Mouse (Mus musculus) midbrain, postnatal 0 days (tissue): ENCODE measurements around the gene Chst4. TPM values are rescaled to one million over a fixed set of nuclear protein-coding genes. Genes with fewer than 3 reads are reported as not detected.
A peak's percentile ranks its signal among the peaks of the same experiment; 100 is the strongest.

Experiments
- ATAC-seq: fragments of 200-750 bp; cut with Nextera tagmentation; 2 replicates; pipeline ENCODE4 v1.8.0; 2017; ENCODE audit warnings: moderate number of reproducible peaks, mild to moderate bottlenecking, moderate TSS enrichment, moderate library complexity; ENCODE audit not compliant: low FRiP score
- DNase-seq: peaks from one replicate; pipeline ENCODE4 v3.0.0-alpha.2; 2015; ENCODE audit warnings: low spot score
- H3K27ac ChIP-seq: fragments of 300-500 bp; sonication (generic); 2 replicates; pipeline ENCODE4 v1.5.1; 2014; ENCODE audit warnings: low read depth, mild to moderate bottlenecking, low read length, mixed read lengths
- H3K27me3 ChIP-seq: fragments of 300-500 bp; sonication (generic); 2 replicates; pipeline ENCODE4 v1.6.1; 2014; ENCODE audit warnings: low read length, control low read depth, mixed read lengths; ENCODE audit not compliant: insufficient read depth
- H3K36me3 ChIP-seq: fragments of 300-500 bp; sonication (generic); 2 replicates; pipeline ENCODE4 v1.6.1; 2014; ENCODE audit warnings: low read length, control low read depth, mixed read lengths; ENCODE audit not compliant: insufficient read depth
- H3K4me1 ChIP-seq: fragments of 300-500 bp; sonication (generic); 2 replicates; pipeline ENCODE4 v1.6.1; 2014; ENCODE audit warnings: mild to moderate bottlenecking, control low read depth, antibody characterized with exemption, low read length, mixed read lengths; ENCODE audit not compliant: insufficient read depth
- H3K4me2 ChIP-seq: fragments of 300-500 bp; sonication (generic); 2 replicates; pipeline ENCODE4 v1.6.1; 2014; ENCODE audit warnings: low read depth, mild to moderate bottlenecking, low read length, mixed read lengths; ENCODE audit not compliant: poor library complexity, severe bottlenecking
- H3K4me3 ChIP-seq: fragments of 300-500 bp; sonication (generic); 2 replicates; pipeline ENCODE4 v1.5.1; 2014; ENCODE audit warnings: low read depth, mild to moderate bottlenecking, low read length, moderate library complexity
- H3K9ac ChIP-seq: fragments of 300-500 bp; sonication (generic); replicated peaks from 2 replicates; pipeline ENCODE4 v1.6.1; 2014; ENCODE audit warnings: mild to moderate bottlenecking, low read length, moderate library complexity, mixed read lengths; ENCODE audit not compliant: poor library complexity, severe bottlenecking
- H3K9me3 ChIP-seq: fragments of 300-500 bp; sonication (generic); 2 replicates; pipeline ENCODE4 v1.6.1; 2016; ENCODE audit warnings: low read length, control low read depth
- CTCF ChIP-seq: IDR thresholded peaks from 2 replicates; pipeline ENCODE4 v1.5.1; 2016; ENCODE audit warnings: antibody characterized with exemption, mild to moderate bottlenecking
- WGBS: fragments of 180-500 bp; shearing (Covaris S2); extraction: QIAGEN DNeasy Blood & Tissue Kit; methylation state at CpG from one replicate; pipeline ENCODE4 v1.1.7; 2014; 5-methylcytosine and 5-hydroxymethylcytosine counted together
- polyA plus RNA-seq: library from polyadenylated mRNA; unstranded; fragments of >200 nt; fragmentation: Nextera tagmentation; extraction: Ambion mirVana; gene quantifications from 2 replicates; pipeline ENCODE4 v1.2.1, GENCODE M21; 2015
- total RNA-seq: library from RNA; depleted of rRNA; stranded (reverse); fragments of >200 nt; gene quantifications from 2 replicates; pipeline ENCODE4 v1.2.3, GENCODE M21; 2014

Gene Chst4
- total and polyA plus RNA-seq, 2 experiments from 2014 or later: not detected

- H3K4me3 ChIP-seq: no peak overlapping the region
- peaks cover 3% of the 10 kb centered on the region; the same call in 1 of the 2 replicates for H3K4me1 ChIP-seq
- no peak for ATAC-seq
- no peak overlapping the region for H3K9ac ChIP-seq
- TF ChIP-seq CTCF: peak; percentile 59
- no peaks in the 10 kb centered on the region for H3K27me3 ChIP-seq
- H3K9me3 ChIP-seq: no peaks in the 10 kb centered on the region
- no peaks in the 10 kb centered on the region for H3K36me3 ChIP-seq
- peak; percentile 24 for DNase-seq
- WGBS: 34% methylated on average over 9 of the region's 9 CpGs
- no peak overlapping the region for H3K4me2 ChIP-seq
- H3K27ac ChIP-seq: no peak overlapping the region
Measured at GRCm38 (mm10) chr8:110002953-110003352, 36.6 kb downstream of the Chst4 start.

- WGBS: 88% methylated on average over 10 of the region's 10 CpGs
- H3K4me2 ChIP-seq: no peak overlapping the region
- no peaks in the 10 kb centered on the region for H3K27me3 ChIP-seq
- no peaks in the 10 kb centered on the region for H3K36me3 ChIP-seq
- H3K27ac ChIP-seq: no peak overlapping the region
- H3K4me1 ChIP-seq: no peaks in the 10 kb centered on the region
- no peak overlapping the region for H3K9ac ChIP-seq
- TF ChIP-seq CTCF: no peak
- ATAC-seq (no peak), DNase-seq (no peak)
- no peaks in the 10 kb centered on the region for H3K9me3 ChIP-seq
- H3K4me3 ChIP-seq: no peak overlapping the region
Measured at GRCm38 (mm10) chr8:109999974-110000373, 39.6 kb downstream of the Chst4 start.

GRCm38 (mm10) chr8:109998066-109998465, 41.5 kb downstream of the Chst4 start:
- no peaks in the 10 kb centered on the region for H3K4me1 ChIP-seq
- ATAC-seq (no peak), DNase-seq (no peak)
- H3K9ac ChIP-seq: no peak overlapping the region
- H3K27ac ChIP-seq: no peak overlapping the region
- 77% methylated on average over 7 of the region's 7 CpGs for WGBS
- H3K4me3 ChIP-seq: no peak overlapping the region
- H3K36me3 ChIP-seq: no peaks in the 10 kb centered on the region
- H3K9me3 ChIP-seq: no peaks in the 10 kb centered on the region
- H3K27me3 ChIP-seq: no peaks in the 10 kb centered on the region
- TF ChIP-seq CTCF: no peak
- H3K4me2 ChIP-seq: no peak overlapping the region

GRCm38 (mm10) chr8:109997381-109997780, 42.2 kb downstream of the Chst4 start:
- no peak overlapping the region for H3K9ac ChIP-seq
- DNase-seq: no peak
- H3K36me3 ChIP-seq: no peaks in the 10 kb centered on the region
- H3K27me3 ChIP-seq: no peaks in the 10 kb centered on the region
- H3K9me3 ChIP-seq: no peaks in the 10 kb centered on the region
- no peak for ATAC-seq
- no peaks in the 10 kb centered on the region for H3K4me1 ChIP-seq
- no peak overlapping the region for H3K4me2 ChIP-seq
- WGBS: 90% methylated on average over 9 of the region's 9 CpGs
- TF ChIP-seq CTCF: no peak
- H3K27ac ChIP-seq: no peak overlapping the region
- H3K4me3 ChIP-seq: no peak overlapping the region

- H3K4me2 ChIP-seq: no peak overlapping the region
- 78% methylated on average over 1 of the region's 1 CpGs for WGBS
- H3K4me3 ChIP-seq: no peak overlapping the region
- H3K27me3 ChIP-seq: no peaks in the 10 kb centered on the region
- no peak overlapping the region for H3K9ac ChIP-seq
- no peaks in the 10 kb centered on the region for H3K36me3 ChIP-seq
- no peaks in the 10 kb centered on the region for H3K9me3 ChIP-seq
- TF ChIP-seq CTCF: no peak
- H3K27ac ChIP-seq: no peak overlapping the region
- ATAC-seq: no peak
- H3K4me1 ChIP-seq: no peaks in the 10 kb centered on the region
- DNase-seq: no peak
Measured at GRCm38 (mm10) chr8:109992951-109993350, 46.6 kb downstream of the Chst4 start.

- H3K4me1 ChIP-seq: no peaks in the 10 kb centered on the region
- no peaks in the 10 kb centered on the region for H3K27me3 ChIP-seq
- H3K36me3 ChIP-seq: no peaks in the 10 kb centered on the region
- H3K4me3 ChIP-seq: no peak overlapping the region
- H3K9ac ChIP-seq: no peak overlapping the region
- no peak for TF ChIP-seq CTCF
- no peaks in the 10 kb centered on the region for H3K9me3 ChIP-seq
- DNase-seq: no peak
- WGBS: 55% methylated on average over 5 of the region's 5 CpGs
- no peak for ATAC-seq
- no peak overlapping the region for H3K4me2 ChIP-seq
- H3K27ac ChIP-seq: no peak overlapping the region
Measured at GRCm38 (mm10) chr8:109992166-109992565, 47.4 kb downstream of the Chst4 start.

GRCm38 (mm10) chr8:109990224-109990623, 49.3 kb downstream of the Chst4 start, which contains the start of gene Tat:
Tat (plus strand) TSS chr8:109990437.
- TF ChIP-seq CTCF: no peak
- Histone ChIP-seq H3K27ac (no peak within 1 kb of the TSS), H3K4me1 (no peaks in the 10 kb centered on the region), H3K27me3 (no peaks in the 10 kb centered on the region), H3K36me3 (no peaks in the 10 kb centered on the region), H3K4me2 (no peak within 1 kb of the TSS), H3K9ac (no peak within 1 kb of the TSS), H3K9me3 (no peaks in the 10 kb centered on the region), H3K4me3 (no peak within 1 kb of the TSS)
- DNase-seq: no peak
- ATAC-seq: no peak
- 84% methylated on average over 8 of the region's 8 CpGs for WGBS
